17 mouse cellular contexts compared by ENCODE assay signal in the genomic region with DNA sequence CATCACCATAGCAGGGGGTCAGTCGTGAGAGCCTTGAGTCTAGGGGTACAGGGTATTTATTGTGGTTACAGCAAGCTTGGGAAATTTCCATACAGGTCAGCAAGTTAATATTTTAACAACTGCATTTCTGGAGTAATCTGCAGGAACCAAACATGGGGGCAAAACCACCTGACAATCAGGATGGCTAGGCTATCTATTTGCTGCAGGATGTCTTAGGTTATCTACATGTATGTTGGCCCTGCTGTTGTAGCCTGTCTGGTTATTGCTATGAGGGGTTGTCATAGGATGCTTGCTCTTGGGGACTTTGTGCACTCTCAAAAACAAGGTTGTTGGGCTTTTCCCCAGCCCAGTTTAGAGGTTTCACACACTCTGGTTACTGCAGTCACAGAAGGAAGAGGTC.
"Had no signal": no experiment of that assay in that cellular context is flagged by ENCODE, and none has a peak within 500 bp of the region (broad histone marks: within the 10 kb centered on the region; RNA-seq: fewer than 3 reads in every experiment).

No protein-coding gene starts in this region.

- H3K9ac ChIP-seq: limb, embryonic 15.5 days; lung, embryonic 15.5 days; neural tube, embryonic 12.5 days had no signal

- H3K27ac ChIP-seq: kidney, postnatal 0 days; limb, embryonic 15.5 days; lung, embryonic 15.5 days; midbrain, embryonic 10.5 days; neural tube, embryonic 12.5 days had no signal

- H3K27me3 ChIP-seq: limb, embryonic 15.5 days; lung, embryonic 15.5 days; neural tube, embryonic 12.5 days had no signal

- H3K4me1 ChIP-seq: limb, embryonic 15.5 days; lung, embryonic 15.5 days had no signal

- H3K4me2 ChIP-seq: limb, embryonic 15.5 days; lung, embryonic 15.5 days; neural tube, embryonic 12.5 days had no signal

- H3K4me3 ChIP-seq: limb, embryonic 15.5 days; lung, embryonic 15.5 days; midbrain, embryonic 10.5 days; myocyte; neural tube, embryonic 12.5 days had no signal

- H3K36me3 ChIP-seq: limb, embryonic 15.5 days; lung, embryonic 15.5 days; midbrain, embryonic 10.5 days; neural tube, embryonic 12.5 days had no signal

- DNase-seq: kidney, adult 8-10 months; kidney, postnatal 36 days; lung, postnatal 14 days; midbrain, embryonic 14.5 days; retina, postnatal 1 day; right cerebral cortex, postnatal 4 days; thymus, adult 18-20 months; thymus, postnatal 14 days had no signal

- ATAC-seq: hindbrain, embryonic 16.5 days; inflammation-experienced regulatory T-cells, adult 6 months; intestine, postnatal 0 days had no signal

- H3K9me3 ChIP-seq: limb, embryonic 15.5 days; lung, embryonic 15.5 days; midbrain, embryonic 10.5 days; neural tube, embryonic 12.5 days had no signal
